8 mouse cellular contexts compared by ENCODE assay signal in the genomic region with DNA sequence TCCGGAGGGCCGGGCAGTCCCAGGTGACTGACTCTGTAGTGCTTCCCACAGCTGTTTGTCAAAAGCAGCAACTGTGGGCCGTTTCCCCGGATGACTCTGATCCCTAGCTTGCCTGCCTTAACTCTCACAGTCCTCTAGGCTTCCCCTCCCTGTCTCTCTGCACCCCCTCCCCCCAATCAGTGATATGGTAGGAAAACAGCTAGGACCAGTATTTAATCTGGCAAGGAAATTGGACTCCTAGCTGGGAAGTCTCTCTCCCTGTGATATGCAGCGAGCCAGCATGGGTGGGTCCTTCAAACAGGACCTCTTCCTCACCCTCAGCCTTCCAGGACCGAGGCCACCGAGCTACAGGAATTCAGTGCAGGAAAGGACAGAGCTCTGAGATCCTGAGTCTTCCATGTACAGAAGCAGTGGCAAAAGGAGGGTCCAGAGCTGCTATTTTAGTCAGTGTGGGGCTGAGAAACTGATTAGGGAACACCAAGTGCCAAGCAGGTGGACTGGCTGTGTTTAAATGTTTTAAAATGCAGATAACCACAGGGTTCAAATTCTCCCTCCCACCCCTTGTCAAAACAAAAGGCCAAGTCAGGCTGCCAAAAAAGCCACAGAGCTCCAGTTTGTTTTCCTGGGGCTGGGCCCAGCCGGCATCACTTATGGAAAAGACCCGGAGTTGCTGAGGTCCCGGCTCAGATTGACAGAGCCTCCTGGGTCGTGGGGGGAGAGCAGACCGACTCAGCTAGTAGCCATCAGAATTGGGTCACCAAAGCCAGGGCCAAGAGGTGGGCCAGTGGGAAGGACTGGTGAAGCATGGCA. TPM values are rescaled to one million over a fixed set of nuclear protein-coding genes. Genes with fewer than 3 reads are reported as not detected.
DNase-seq lines count a peak whose midpoint lies in the region; ATAC-seq lines count a peak whose summit lies in the region.

No protein-coding gene starts in this region.

- WGBS in forebrain, embryonic 10.5 days: 50% methylated on average over 12 of the region's 12 CpGs
- 39% methylated on average over 12 of the region's 12 CpGs for WGBS in forebrain, embryonic 11.5 days
- WGBS in heart, embryonic 12.5 days: 14% methylated on average over 12 of the region's 12 CpGs
- WGBS in midbrain, embryonic 13.5 days: 36% methylated on average over 12 of the region's 12 CpGs

- no peaks in the 10 kb centered on the region for H3K27me3 ChIP-seq in forebrain, embryonic 10.5 days (ENCODE audit: poor library complexity, severe bottlenecking)
- H3K27me3 ChIP-seq in forebrain, embryonic 11.5 days (ENCODE audit: control insufficient read depth, insufficient read depth, low read length): no peaks in the 10 kb centered on the region
- no peaks in the 10 kb centered on the region for H3K27me3 ChIP-seq in heart, embryonic 12.5 days (replicated peaks)
- H3K27me3 ChIP-seq in midbrain, embryonic 13.5 days: no peaks in the 10 kb centered on the region

- H3K4me1 ChIP-seq in forebrain, embryonic 10.5 days: peaks cover 67% of the 10 kb centered on the region
- H3K4me1 ChIP-seq in forebrain, embryonic 11.5 days (replicated peaks; ENCODE audit: control insufficient read depth, insufficient read depth, low read length): peaks cover 12% of the 10 kb centered on the region
- H3K4me1 ChIP-seq in heart, embryonic 12.5 days (replicated peaks): peaks cover 75% of the 10 kb centered on the region
- peaks cover 51% of the 10 kb centered on the region for H3K4me1 ChIP-seq in midbrain, embryonic 13.5 days (replicated peaks)

- no peak overlapping the region for H3K4me3 ChIP-seq in forebrain, embryonic 10.5 days
- H3K4me3 ChIP-seq in forebrain, embryonic 11.5 days (ENCODE audit: low read depth, low read length): no peak overlapping the region
- H3K4me3 ChIP-seq in heart, embryonic 12.5 days: no peak overlapping the region
- H3K4me3 ChIP-seq in midbrain, embryonic 13.5 days (replicated peaks): no peak overlapping the region

- no peak for DNase-seq in forebrain, embryonic 10.5 days (ENCODE audit: extremely low spot score, low spot score)
- DNase-seq in forebrain, embryonic 11.5 days (ENCODE audit: low spot score): no peak
- peak; percentile 45 for DNase-seq in embryo, embryonic 11 days
- peak; percentile 74 for DNase-seq in kidney, postnatal 10 days
- no peak for DNase-seq in MN1 (ENCODE audit: low spot score)

- H3K4me2 ChIP-seq in forebrain, embryonic 11.5 days (ENCODE audit: low read depth, low read length, severe bottlenecking): no peak overlapping the region
- H3K4me2 ChIP-seq in heart, embryonic 12.5 days: peak overlapping the region; percentile 27
- H3K4me2 ChIP-seq in midbrain, embryonic 13.5 days (replicated peaks): no peak overlapping the region

- H3K36me3 ChIP-seq in forebrain, embryonic 10.5 days (replicated peaks): peaks cover 52% of the 10 kb centered on the region
- H3K36me3 ChIP-seq in forebrain, embryonic 11.5 days (ENCODE audit: control insufficient read depth, insufficient read depth, low read length): no peaks in the 10 kb centered on the region
- H3K36me3 ChIP-seq in heart, embryonic 12.5 days: peaks cover 35% of the 10 kb centered on the region
- peaks cover 31% of the 10 kb centered on the region for H3K36me3 ChIP-seq in midbrain, embryonic 13.5 days

- no peaks in the 10 kb centered on the region for H3K9me3 ChIP-seq in forebrain, embryonic 10.5 days
- no peaks in the 10 kb centered on the region for H3K9me3 ChIP-seq in forebrain, embryonic 11.5 days (ENCODE audit: control insufficient read depth, low read length)
- no peaks in the 10 kb centered on the region for H3K9me3 ChIP-seq in heart, embryonic 12.5 days (replicated peaks)
- H3K9me3 ChIP-seq in midbrain, embryonic 13.5 days: no peaks in the 10 kb centered on the region

- no peak for ATAC-seq in forebrain, embryonic 11.5 days (replicated peaks; ENCODE audit: low FRiP score)
- ATAC-seq in heart, embryonic 12.5 days (ENCODE audit: insufficient number of reproducible peaks, low FRiP score): peak; percentile 79
- ATAC-seq in midbrain, embryonic 13.5 days: no peak
- no peak for ATAC-seq in CD4-positive, CD25-positive, alpha-beta regulatory T cell, adult 4 months

- no peak overlapping the region for H3K9ac ChIP-seq in forebrain, embryonic 11.5 days (ENCODE audit: low read length)
- peak overlapping the region; percentile 6 for H3K9ac ChIP-seq in heart, embryonic 12.5 days
- peak overlapping the region; percentile 48; the same call in 1 of the 2 replicates for H3K9ac ChIP-seq in midbrain, embryonic 13.5 days (replicated peaks)

- peak overlapping the region; percentile 66 for H3K27ac ChIP-seq in forebrain, embryonic 10.5 days
- H3K27ac ChIP-seq in forebrain, embryonic 11.5 days (ENCODE audit: low read depth, low read length): no peak overlapping the region
- peak overlapping the region; percentile 96 for H3K27ac ChIP-seq in heart, embryonic 12.5 days (ENCODE audit: poor library complexity, severe bottlenecking)
- H3K27ac ChIP-seq in midbrain, embryonic 13.5 days: peak overlapping the region; percentile 56

RNA-seq across cellular contexts. Expression of a gene that starts 28.0 kb away (rescaled TPM):
- not detected in 2 replicates for polyA plus RNA-seq in forebrain, embryonic 10.5 days (2016; fragmentation: Nextera tagmentation; extraction: Ambion mirVana)
- not detected in 2 replicates for polyA plus RNA-seq in forebrain, embryonic 11.5 days (2014; fragmentation: Nextera tagmentation; extraction: Ambion mirVana)
- 0.86 and 1.3 TPM in 2 replicates for polyA plus RNA-seq in heart, embryonic 12.5 days (2016; fragmentation: Nextera tagmentation; extraction: Ambion mirVana)
- polyA plus RNA-seq in midbrain, embryonic 13.5 days (2015; fragmentation: Nextera tagmentation; extraction: Ambion mirVana): not detected in 2 replicates
- not detected for polyA plus RNA-seq in CD4-positive, CD25-positive, alpha-beta regulatory T cell, adult 4 months (2017; shearing (Covaris generic))

RNA-seq across cellular contexts. Expression of a gene that starts 44.7 kb away (rescaled TPM):
- 13.7 and 13.9 TPM in 2 replicates for polyA plus RNA-seq in forebrain, embryonic 10.5 days (2016; fragmentation: Nextera tagmentation; extraction: Ambion mirVana)
- polyA plus RNA-seq in forebrain, embryonic 11.5 days (2014; fragmentation: Nextera tagmentation; extraction: Ambion mirVana): 11.3 and 12.6 TPM in 2 replicates
- polyA plus RNA-seq in heart, embryonic 12.5 days (2016; fragmentation: Nextera tagmentation; extraction: Ambion mirVana): 16.3 and 17.0 TPM in 2 replicates
- 20.1 and 22.3 TPM in 2 replicates for polyA plus RNA-seq in midbrain, embryonic 13.5 days (2015; fragmentation: Nextera tagmentation; extraction: Ambion mirVana)
- polyA plus RNA-seq in CD4-positive, CD25-positive, alpha-beta regulatory T cell, adult 4 months (2017; shearing (Covaris generic)): 1 to 10 TPM; 6.8 to 7.4 TPM

RNA-seq across cellular contexts. Expression of a gene that starts 46.1 kb away (rescaled TPM):
- 38.4 and 43.4 TPM in 2 replicates for polyA plus RNA-seq in forebrain, embryonic 10.5 days (2016; fragmentation: Nextera tagmentation; extraction: Ambion mirVana)
- 41.3 and 41.4 TPM in 2 replicates for polyA plus RNA-seq in forebrain, embryonic 11.5 days (2014; fragmentation: Nextera tagmentation; extraction: Ambion mirVana)
- polyA plus RNA-seq in heart, embryonic 12.5 days (2016; fragmentation: Nextera tagmentation; extraction: Ambion mirVana): 53.4 and 55.6 TPM in 2 replicates
- polyA plus RNA-seq in midbrain, embryonic 13.5 days (2015; fragmentation: Nextera tagmentation; extraction: Ambion mirVana): 38.9 and 41.9 TPM in 2 replicates
- polyA plus RNA-seq in CD4-positive, CD25-positive, alpha-beta regulatory T cell, adult 4 months (2017; shearing (Covaris generic)): 10 to 100 TPM; 19.2 to 20.8 TPM

Comparison
In these comparisons a context has a peak if more than half of its experiments do, and no peak if none do; other contexts are left out.
1. DNase-seq: peak in embryo, embryonic 11 days (single experiment) and kidney, postnatal 10 days (single experiment); none in forebrain, embryonic 10.5 days (single experiment), forebrain, embryonic 11.5 days (single experiment) and MN1 (single experiment).